Mouse (Mus musculus) kidney, postnatal 36 days (tissue): Measurements from ENCODE around the gene Smyd1.
"Not testable (repeated sequence)": the region's sequence is repeated elsewhere in the genome, so short reads cannot be mapped to it uniquely, and the experiment has no call there.

Experiments used
- DNase-seq, 2 experiments: peaks; one replicate each; pipeline ENCODE4 v3.0.0; 2021 to 2022; ENCODE audit warnings: mixed read lengths in 2 of 2

Smyd1 gene

DNA sequence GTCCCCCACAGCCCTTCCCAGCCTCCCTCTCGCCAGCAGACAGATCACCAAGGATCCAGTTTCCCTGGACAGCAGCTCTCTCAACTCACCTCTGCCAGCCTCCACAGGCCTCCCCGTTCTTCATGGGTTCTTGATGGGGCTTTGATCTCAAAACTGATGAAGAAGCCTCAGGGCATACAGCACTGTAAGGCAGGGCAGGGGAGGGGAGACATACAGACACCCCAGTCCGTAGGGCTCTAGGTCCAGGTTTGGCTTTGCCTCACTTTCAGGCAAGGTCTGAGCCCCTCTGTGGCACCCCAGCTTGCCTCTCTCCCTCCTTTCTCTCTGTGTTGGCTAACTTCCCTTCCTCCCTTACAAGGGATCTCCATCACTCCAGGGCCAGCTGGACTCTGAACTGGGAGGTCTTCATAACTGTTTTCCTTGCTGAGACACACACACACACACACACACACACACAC is at the start of gene Smyd1:
Gene Smyd1, minus strand, starts transcription at position 408 of the 458 bp plus-strand sequence.
- no peak for DNase-seq

DNA sequence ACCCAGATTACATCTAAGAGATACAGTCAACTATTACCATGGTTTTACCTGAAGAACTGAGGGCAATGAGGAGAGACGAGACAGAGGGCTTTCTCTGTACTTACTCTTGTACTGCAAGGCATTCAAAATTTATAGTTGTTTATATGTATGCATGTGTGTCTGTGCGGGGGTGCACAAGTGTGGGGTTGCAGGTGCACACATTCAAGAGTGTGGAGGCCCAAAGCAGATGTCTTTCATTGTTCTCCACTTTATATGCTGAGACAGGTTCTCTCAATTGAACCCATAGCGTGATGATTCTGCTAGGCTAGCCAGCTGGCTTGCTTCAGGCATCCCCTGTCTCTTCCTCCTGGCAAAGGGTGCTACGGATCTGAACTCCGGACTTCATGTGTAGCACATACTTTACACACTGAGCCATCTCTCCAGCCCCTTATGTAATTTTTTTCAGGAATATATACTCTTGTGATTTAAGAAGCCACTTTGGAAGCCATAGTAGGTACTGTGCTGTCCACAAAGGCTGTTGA is 49.1 kb upstream of the Smyd1 start:
- DNase-seq = no peak

DNA sequence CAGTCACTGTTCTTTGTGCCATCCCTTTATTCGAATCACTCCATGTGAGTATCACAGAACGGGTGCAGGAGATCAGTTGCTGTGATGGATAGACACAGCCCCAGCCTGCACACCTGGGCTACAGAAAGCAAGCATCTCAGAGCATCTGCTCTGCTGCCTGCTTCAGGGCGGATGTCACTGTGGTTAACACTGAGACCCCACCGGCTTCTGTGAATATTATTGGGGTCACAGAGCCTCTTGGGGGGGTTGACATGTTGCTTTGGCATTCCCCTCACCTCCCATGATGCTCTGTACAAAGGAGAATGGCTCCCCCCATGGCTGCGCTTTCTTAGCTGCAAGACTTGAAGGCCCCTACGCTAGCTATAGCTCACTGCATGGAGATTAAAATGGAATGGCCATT is 47.4 kb upstream of the Smyd1 start:
- DNase-seq = no peak

DNA sequence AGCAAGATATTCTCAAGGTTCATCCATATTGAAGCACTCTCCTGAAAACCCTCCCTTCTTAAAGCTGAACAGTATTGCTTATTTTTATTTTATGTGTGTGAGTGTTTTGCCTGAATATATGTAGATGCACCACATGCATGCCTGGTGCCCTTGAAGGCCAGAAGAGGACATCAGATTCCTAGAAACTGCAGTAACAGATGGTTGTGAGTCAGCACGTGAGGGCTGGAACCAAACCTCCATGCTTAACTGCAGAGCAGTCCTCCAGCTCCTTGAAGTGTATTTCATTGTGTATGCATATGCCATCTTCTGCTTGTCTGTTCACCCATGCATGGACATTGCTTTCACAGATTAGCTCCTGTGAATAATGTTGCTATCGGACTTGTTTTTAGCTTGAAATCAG is 42.0 kb upstream of the Smyd1 start:
- no peak for DNase-seq

DNA sequence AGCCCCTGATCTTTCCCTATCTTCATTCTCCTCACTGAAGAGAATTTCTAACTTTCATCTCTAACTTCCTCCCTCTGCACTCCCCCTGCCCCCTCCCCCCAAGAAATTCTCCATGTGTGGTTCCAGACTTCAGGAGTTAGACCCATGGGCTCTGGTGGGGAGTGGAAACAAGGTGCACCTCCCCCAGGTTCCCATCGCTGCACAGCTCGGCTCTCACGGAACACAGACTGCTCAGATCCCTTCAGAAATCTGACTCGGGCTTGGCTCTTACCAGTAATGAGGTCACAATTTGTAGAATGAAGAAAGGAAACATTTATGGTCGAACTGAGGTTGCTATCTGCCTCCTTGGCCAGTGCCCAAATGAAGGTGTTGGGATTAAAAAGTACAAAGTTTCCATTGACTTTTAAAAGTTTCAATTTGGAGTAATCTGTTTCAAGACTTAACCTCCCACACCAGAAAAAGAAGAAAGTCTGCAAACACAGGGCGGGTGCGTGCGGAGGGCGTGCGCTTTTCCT is 39.2 kb upstream of the Smyd1 start:
- no peak for DNase-seq

DNA sequence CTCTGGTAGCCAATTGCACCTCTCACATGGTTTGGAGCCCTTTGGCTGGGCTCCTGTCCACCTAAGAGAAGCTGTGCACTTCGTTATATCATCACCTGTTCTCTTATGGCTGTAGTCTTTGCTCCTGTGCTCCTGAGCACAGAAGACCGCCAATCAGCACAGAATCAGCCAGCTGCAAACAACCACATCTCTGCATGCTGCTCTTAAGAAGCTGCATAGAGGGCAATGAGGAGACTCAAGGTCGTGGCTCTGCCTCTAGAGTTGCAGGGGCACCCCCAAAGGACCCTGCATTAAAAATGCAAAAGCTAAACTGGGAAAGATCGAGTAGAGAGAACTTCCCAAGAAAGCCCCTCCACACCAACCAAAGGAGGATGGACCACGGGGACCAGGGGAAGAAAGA is 38.7 kb upstream of the Smyd1 start:
- no peak for DNase-seq

DNA sequence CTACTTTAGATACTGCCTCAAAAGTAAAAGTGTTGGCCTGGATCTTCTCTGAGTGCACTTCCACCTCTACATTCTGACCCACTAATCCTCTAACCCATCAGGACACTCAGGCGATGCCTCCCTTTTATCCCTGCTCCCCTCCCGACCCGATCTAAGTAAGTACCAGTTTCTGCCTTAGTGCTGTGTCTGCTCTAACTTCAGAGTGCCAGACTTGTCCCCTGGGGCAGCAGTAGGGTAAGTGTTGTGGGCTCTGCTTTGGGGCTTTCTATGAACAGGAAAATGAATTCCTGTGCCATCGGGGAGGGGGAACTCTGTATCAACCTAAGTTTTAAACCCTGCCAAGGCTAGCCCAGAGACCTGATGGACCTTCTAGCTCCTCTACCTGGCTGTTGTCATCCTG is 38.2 kb upstream of the Smyd1 start:
- DNase-seq = no peak

DNA sequence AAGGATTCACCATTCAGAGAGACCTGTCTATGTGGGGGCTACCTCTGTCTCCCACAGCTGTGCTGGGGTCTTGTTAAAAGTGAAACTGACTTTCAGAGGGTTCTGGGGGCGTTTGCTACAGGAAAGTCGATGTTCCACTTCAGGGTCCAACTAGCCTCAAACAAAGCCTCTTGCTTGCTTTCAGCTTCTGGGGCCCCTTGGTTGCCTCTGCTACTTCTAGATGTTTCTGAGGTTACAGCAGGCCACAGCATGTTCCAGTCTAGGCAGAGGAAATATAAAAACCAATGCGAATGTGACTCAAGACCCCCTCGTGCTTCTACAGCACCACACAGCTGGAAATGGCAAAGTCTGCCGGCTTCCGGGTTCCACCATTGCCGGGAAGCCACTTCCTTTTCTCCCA is 35.5 kb upstream of the Smyd1 start:
- DNase-seq = no peak

DNA sequence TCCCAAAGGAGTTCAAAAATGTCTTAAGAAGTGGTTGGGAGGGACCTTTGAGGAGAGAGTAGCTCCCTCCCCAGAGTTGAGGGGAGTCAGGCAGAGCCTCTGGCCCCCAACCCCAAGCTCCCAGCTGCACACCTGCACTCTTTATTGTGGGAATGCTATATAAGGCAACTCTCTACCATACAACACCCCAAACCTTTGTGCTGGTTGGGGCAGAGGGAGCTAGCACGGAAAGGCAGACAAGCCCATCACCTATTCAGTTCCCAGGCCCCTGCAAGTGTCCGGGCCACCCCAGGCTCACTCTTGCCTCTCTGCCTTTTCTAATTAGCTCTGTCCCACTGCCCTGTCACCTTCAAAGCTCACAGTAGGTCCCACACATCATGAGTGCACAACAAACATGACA is 31.7 kb upstream of the Smyd1 start:
- DNase-seq = no peak

DNA sequence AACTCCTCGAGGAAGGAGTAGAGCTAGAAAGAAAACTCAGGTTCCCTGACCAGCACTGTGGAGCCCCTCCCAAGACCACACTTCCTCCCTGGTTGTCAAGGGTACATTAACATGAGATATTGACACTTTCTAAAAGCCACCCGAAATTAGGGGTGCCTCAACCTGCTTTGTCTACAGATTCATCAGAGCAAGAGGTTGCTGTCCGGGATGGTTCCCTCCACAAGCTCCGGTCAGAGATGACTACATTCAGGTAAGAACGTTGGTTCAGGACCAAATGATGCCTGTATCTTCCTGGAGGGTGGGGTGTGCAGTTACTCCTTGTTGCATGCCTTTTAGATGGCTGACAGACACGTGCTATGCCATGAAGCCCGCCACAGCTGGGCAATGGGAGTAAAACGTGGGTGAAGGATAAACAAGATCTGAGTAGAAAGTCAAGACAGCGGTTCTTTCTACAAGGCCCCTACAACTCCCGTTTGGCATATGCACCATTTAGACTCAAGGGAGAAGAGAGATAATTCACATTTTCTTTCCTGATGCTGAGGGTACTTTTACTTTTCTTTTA is 30.9 kb upstream of the Smyd1 start:
- DNase-seq = no peak

DNA sequence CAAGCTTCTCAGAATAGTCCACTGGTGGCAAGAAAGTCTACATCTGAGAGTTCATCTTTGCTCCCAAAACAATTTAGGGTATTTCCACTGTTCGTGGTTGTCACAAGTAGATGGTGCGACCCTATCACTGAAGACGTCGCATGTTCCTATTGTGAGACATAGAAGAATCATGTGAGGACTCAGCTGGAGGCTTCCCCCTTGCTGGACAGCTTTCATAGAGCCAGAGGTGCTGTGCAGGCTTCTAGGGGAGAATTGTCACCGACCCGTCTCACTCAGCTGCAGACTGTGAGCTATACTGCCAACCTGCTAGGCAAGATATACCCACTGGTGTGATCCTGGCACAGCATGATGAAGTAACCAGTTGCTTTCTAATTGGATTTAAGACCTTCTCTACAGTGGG is 30.2 kb upstream of the Smyd1 start:
- DNase-seq = no peak

DNA sequence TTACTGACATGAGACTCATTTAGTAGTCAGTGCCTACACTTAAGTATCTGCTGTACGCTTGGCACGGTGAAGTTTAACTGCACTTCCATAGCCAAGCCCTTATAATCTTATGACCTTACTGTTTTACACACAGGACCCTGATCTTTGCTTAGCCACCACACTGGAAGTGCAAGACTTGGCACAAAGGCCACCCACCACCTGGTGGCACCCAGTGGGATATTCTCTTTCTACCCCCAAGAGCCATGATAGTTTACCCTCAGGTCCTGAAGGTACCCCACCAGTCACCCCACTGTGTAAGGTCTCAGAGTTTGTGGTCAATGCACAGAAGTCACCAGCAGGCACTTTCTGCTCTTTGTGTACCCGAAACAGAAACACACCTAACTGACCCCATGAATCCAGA is 29.2 kb upstream of the Smyd1 start:
- DNase-seq = no peak

DNA sequence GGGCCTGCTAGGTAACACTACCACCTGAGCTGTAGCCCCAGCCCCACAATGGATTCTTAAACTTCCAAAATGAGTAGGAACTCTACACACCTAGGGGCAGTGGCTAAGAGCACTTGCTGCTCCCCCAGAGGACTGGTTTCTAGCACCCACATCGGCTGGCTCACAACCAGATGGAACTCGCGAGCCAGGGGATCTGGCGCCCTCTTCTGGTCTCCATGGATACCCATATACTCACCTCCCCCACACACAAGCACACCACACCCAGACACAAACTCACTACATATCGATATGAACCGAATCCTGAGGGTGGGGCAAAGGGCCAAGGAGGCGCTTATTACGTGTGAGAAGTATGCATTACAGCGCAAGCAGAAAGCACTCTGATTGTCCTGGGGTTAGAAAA is 26.0 kb upstream of the Smyd1 start:
- DNase-seq = peak in 1 of 2 experiments; percentile 3

DNA sequence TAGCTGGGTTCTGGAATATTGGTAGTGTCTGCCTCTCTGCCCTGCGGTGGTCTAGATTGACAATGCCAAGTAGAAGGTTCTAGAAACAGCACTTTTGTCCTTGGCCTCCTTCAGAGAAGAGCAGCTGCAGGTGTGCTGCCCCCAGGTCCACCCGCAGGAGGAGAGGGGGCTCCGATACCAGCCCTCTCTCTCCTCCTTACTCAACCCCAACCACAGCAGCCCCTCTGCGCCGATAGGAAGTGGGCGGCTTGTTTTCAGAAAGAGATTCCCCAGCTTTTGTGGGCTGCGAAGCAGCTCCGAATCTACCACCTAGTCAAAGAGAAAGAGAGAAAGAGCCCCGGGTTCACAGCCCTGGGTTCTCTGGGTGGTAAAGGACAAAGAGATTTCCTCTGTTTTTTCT is 19.1 kb upstream of the Smyd1 start:
- no peak for DNase-seq

DNA sequence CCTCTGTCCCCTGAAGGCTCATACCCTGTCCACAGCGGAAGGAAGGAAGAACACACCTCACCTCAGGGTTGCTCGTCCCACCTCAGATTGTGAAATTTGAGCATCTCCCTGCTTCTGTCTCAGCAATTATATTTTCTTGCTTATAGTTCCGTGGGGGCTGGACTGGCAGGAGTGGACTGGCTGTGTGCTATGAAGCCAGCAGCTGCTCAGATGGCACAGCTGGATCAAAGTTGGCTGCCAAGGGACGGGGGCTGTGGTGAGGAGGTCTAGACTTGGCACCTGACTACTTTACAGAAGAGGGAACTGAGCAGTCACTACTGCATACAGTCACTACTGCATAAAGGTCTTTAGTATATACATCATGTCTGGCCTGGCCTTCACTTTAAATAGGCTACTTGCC is 17.3 kb upstream of the Smyd1 start:
- DNase-seq = no peak

DNA sequence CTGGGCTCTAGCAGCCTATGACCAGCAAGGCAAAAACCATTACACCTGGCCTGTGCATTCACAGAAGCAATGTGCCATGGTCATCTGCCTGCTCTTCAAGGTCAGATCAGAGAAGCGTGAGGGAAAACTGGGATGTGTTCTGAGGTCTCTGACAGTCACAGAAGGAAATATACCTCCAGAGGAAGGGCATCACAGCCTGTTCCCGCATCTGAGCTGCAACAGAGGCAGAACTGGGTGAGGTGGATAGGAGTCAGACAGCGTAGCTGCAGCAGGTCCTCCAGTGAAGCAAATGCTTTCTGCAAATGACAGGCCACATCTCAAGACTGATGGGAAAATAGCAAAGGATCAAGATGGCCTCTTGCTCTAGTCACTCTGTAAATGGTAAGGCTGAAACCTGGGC is 16.9 kb upstream of the Smyd1 start:
- no peak for DNase-seq

DNA sequence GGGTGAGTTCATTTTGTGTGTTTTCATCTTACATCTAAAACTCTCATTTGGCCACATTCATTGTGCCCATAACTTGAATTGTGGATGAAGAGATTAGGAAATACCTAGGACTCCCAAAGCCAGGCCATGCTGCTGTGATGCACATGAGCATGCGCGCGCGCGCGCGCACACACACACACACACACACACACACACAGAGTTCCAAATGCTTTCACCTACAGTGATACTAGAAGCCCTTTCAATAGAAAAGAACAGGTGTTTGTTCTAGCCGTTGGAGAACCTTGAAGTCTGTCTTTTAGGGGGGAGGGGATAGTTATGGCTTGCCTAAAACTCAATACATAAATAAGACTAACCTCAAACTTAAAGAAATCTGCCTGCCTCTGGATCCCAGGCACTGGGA is 15.6 kb upstream of the Smyd1 start:
- DNase-seq = no peak

DNA sequence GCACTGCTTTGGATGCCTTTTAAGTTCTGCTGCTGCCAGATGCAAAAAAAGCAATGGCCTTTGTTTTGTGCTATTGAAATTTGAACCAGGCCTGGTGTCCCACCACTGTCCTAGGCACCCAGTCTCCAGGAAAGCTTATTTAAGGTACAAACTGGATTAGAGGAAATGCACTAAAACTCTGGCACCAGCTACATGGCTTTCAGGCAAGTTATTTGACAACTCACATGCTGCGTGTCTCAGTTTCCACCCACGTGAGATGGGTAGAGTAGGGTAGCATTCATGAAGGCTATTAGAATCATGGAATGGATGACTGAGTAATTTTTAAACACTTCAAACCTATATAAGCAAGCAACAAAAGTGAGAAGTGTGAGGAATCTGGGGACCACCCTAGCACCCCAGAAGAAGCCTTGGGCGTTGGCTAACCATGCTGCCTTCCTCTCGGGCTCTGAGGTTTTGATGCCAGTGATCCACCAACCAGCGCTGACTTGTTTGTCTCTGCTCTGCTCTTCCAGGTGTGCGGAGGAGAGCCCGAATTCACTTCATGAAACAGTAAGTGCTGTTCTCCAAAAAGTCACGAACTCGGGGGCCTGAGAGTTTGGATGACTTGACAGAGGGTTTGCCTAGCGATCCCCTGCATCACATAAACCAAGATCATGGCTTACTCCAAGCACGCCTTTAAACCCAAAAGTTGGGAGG is 11.7 kb upstream of the Smyd1 start:
- no peak for DNase-seq

DNA sequence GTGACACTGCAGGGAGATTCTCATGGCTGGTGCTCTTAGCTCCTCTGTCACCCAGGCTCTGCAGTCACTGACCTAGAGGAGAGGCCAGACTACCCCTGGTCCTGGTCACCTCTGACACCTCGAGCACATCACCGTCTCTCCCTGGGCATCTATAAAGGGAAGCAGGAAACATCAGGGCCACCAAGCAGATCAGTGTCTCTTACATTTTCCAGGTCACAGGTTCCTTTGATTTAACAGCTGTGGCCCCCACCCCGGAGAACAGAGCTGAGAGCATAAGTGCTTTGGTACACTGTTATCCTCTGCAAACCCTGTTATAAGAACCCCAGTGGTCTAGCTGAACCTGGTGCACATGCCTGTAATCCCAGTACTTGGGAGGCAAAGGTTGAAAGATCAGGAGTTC is 11.0 kb upstream of the Smyd1 start:
- DNase-seq = no peak

DNA sequence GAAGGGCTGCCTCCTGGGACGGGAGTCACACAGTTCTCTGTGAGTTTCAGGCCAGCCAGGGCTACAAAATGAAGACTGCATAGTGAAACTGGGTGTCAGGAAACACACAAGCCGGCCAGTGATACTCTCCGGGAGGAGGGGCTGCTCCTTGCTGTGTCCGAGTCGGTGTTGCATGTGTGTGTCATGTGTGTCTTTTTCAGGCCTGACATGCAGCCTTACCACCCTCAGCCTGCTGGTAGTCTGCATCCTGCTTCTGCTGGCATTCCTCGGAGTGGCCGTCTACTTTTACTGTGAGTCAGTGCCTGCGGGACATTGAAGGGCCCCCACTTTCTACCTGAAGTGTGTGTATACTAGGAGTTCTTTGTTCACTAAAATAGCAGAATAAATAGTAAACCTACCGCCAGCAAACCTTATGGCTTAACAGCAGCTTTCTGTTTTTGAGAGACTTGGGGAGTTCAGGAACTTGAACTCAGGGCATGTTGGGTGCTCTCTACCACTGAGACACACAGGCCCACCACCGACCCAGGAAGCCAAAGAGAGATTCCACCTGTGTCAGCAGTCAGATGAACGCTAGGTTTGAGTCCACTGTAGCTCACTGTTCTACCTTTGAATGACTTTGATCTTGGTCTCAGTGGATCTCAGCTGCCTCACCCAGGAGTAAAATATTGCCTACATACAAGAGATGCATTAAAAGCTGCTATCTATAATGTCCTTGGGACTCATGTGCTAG is 10.4 kb upstream of the Smyd1 start:
- no peak for DNase-seq

DNA sequence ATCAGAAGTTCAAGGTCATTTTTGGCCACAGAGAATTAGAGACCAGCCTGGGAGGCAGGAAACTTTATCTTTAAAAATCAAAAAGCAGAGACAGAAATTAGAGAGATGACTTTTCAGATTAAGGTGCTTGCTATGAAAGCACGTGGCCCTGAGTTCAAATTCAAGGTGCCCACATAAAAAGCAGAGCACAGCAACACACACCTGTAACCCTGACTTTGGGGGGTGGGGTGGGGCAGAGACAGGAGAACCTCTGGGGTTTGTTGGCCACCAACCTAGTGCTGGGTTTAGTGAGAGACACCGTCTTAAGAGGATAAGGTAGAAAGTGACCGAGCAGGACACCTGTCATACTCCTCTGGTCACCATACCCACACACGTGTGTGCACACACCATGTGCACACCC is 9.5 kb upstream of the Smyd1 start:
- DNase-seq = not testable (repeated sequence)

DNA sequence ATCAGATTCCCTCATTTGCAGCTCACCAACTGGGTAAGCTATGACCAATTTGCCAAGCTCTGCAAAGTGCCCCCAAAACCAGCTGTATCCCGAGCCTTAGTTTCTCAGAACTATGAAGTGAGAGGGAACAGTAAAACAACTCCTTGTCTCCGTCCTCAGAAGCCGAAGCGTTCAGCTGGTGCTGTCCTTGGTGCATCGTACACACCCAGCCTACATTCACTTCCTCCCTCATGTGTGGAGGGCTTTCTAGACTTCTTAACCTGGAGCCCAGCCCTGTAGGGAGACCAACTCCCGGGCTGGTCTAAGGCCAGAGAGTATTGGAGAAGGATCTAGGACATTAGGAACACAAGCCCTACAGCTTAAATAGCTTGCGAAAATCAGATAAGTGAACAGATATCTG is 8.5 kb upstream of the Smyd1 start:
- no peak for DNase-seq

DNA sequence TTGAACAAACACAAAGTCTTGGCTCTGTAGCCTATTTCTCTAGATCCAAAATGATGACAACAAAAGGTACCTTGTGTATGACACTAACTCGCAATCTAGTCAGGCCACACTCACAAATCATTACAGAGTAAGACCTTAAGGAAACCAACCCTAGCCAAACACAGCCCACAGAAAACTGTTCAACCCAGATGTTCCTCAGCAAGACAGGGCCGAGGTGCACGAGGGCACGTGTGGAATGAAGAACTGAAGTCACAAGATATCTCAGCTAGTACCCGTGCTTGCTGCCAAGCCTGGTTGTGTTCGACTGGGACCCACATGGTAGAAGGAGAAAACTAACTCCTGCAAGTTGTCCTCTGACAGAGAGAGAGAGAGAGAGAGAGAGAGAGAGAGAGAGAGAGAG is 7.8 kb upstream of the Smyd1 start:
- DNase-seq = no peak

DNA sequence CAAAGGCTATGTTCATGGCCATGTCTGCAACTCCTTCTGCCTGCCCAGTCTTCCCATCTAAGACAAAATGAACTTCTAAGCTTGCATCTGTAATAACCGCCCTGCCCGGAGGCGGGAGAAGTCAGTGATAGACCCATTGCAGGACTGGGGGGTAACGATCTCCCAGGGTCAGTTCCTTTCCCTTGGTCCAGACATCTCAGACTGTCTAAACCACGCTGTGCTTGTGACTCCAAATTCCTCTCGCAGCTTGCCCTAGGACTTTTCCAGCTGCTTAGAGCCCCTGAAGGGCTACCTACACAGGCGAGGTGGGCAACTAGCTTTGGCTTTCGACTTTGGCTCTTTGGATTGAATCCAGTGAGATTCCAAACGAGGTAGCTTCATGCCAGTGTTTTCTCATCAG is 2.8 kb upstream of the Smyd1 start:
- no peak for DNase-seq
